Mouse (Mus musculus) embryonic facial prominence, embryonic 15.5 days (tissue): ENCODE measurements at regions not wholly inside any gene's neighbourhood (a gene's known extent, or its start where the extent isn't known, plus 50 kb on each side); places are given as distances from the start of the nearest gene placed in this dataset.

Source experiments
- ATAC-seq: fragments of 200-750 bp; cut with Nextera tagmentation; 2 replicates; pipeline ENCODE4 v1.8.0; 2017; ENCODE audit warnings: low read depth, moderate TSS enrichment; ENCODE audit not compliant: insufficient number of reproducible peaks, low FRiP score, low TSS enrichment
- H3K27ac ChIP-seq: fragments of 300-500 bp; sonication (generic); replicated peaks from 2 replicates; pipeline ENCODE4 v1.5.1; 2015; ENCODE audit warnings: mild to moderate bottlenecking, inconsistent platforms
- H3K27me3 ChIP-seq: fragments of 300-500 bp; sonication (generic); 2 replicates; pipeline ENCODE4 v1.6.1; 2015; ENCODE audit warnings: inconsistent platforms
- H3K36me3 ChIP-seq: fragments of 300-500 bp; sonication (generic); 2 replicates; pipeline ENCODE4 v1.6.1; 2015; ENCODE audit warnings: mild to moderate bottlenecking, inconsistent platforms
- H3K4me1 ChIP-seq: fragments of 300-500 bp; sonication (generic); 2 replicates; pipeline ENCODE4 v1.6.1; 2015; ENCODE audit warnings: inconsistent platforms
- H3K4me2 ChIP-seq: fragments of 300-500 bp; sonication (generic); replicated peaks from 2 replicates; pipeline ENCODE4 v1.6.1; 2015; ENCODE audit warnings: mild to moderate bottlenecking, inconsistent platforms
- H3K4me3 ChIP-seq: fragments of 300-500 bp; sonication (generic); replicated peaks from 2 replicates; pipeline ENCODE4 v1.5.1; 2015; ENCODE audit warnings: mild to moderate bottlenecking, inconsistent platforms
- H3K9ac ChIP-seq: fragments of 300-500 bp; sonication (generic); 2 replicates; pipeline ENCODE4 v1.6.1; 2015; ENCODE audit warnings: inconsistent platforms
- H3K9me3 ChIP-seq: fragments of 300-500 bp; sonication (generic); replicated peaks from 2 replicates; pipeline ENCODE4 v1.6.1; 2016; ENCODE audit warnings: inconsistent platforms
- WGBS: fragments of 180-500 bp; shearing (Covaris S2); methylation state at CpG from one replicate; pipeline ENCODE4 v1.1.7; 2015; 5-methylcytosine and 5-hydroxymethylcytosine counted together

DNA sequence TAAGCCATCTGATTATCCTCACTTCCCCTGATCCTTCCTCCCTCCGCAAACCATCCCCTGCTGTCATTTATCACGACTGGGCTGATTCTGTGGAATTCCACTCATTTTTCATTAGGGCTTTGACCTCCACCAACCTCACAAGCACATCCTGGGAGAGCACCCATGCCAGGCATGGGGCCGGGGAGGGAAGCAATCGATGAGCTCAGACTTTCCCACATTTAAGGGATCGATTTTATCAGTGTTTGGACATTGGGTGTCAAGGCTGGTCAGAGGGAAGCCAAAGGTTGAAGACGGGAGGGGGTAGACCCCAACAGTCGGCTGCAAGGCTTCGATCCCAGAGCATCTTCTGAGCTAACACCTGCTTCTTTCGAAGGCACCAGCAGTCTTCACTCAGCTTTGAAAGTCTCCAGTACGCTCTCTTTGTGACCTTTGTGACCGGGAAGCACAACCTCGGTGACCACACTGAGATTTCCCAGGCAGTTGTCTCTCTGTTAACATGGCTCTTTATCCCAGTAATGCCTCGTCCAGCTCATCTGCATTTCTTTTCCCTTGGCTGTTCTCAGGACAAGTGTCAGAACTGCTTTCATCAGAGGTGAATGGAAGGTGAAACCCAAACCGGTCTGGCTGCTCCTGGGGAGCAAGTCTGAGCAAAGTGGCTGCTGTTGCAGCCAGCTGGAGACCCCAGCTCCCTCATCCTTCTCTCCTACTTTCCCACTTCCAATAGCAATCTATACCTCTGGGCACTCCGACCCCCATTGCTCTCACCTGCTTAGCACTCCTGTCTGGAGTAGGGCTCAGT, 53.7 kb upstream of the Sox9 start:
- no peaks in the 10 kb centered on the region for H3K9me3 ChIP-seq
- H3K4me1 ChIP-seq, result 0 out of 2 replicates have a peak, but pooled peaks cover 3% of the 10 kb centered on the region
- H3K4me3 ChIP-seq, result no peak overlapping the region
- H3K27me3 ChIP-seq, result no peaks in the 10 kb centered on the region
- H3K4me2 ChIP-seq, result no peak overlapping the region
- ATAC-seq, result no peak
- H3K27ac ChIP-seq, result no peak overlapping the region
- H3K9ac ChIP-seq, result no peak overlapping the region
- WGBS, result 35% methylated on average over 15 of the region's 15 CpGs
- H3K36me3 ChIP-seq, result no peaks in the 10 kb centered on the region
